Mouse (Mus musculus) adrenal gland (tissue): Measurements from ENCODE around the gene Ifi47.

Experiments
- intact Hi-C: fragments of 180-260 bp; cut with DNase I; formaldehyde crosslinking; loops from one replicate; pipeline ENCODE4 v1.15.1; 2025

Ifi47 gene

GRCm38 (mm10) chr11:49088990-49089652 lies 12.7 kb downstream of the Ifi47 start:
- intact Hi-C loops, result no loop called here

DNA sequence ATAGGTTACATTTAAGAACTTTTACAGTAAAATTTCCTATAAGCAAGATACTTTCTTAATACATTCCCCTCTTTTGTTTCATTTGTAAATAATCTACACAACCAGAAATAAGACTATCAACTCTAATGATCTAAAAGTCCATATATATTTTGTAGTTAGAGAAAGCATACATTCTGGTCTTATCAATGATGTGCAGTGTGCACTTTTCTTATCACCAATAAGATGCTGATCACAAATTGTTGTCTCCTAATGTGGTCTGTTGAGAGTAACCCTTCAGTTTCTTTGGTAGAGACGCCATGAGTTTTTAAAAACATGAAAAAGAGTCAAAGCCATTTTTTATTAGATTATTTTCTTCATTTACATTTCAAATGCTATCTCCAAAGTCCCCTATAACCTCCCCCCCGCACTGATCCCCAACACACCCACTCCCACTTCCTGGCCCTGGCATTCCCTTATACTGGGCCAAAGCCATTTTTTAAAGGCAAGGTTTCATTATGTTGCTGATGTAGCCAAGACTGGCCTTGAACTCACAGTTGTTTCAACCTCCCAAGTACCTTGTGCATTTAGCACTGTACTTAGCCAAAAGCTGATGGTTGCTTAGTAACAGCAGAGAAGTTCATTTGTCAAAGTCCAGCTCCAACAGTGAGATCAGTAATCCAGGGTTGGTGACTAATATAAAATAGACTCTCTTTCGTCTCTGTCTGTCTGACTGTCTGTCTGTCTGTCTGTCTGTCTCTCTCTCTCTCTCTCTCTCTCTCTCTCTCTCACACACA lies 13.5 kb downstream of the Ifi47 start:
- intact Hi-C loops, result no loop called here

GRCm38 (mm10) chr11:49090551-49090950 lies 14.2 kb downstream of the Ifi47 start:
- intact Hi-C loops, result no loop called here

GRCm38 (mm10) chr11:49091171-49091570 lies 14.8 kb downstream of the Ifi47 start:
- intact Hi-C loops, result no loop called here

DNA sequence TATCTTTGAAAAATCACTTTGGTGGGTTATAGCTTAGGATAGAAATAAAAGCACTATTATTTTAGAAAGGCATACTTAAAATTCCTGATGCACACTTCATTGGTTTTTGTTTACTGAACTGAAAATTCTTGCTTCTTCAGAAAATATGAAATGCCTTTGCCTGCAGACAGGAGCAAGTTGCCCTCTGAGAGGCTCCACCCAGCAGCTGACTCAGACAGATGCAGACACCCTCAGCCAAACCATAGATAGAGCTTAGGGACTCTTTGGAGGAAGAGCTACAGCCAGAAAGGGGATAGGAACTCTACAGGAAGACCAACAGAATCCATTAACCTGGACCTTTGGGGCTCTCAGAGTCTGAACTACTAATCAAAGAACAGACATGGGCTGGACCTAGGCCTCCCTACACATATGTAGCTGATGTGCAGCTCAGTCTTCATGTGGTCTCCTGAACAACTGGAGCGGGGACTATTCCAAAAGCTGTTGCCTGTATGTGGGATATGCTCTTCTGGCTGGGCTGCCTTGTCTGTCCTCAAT lies 15.7 kb downstream of the Ifi47 start:
- intact Hi-C loops, result no loop called here

DNA sequence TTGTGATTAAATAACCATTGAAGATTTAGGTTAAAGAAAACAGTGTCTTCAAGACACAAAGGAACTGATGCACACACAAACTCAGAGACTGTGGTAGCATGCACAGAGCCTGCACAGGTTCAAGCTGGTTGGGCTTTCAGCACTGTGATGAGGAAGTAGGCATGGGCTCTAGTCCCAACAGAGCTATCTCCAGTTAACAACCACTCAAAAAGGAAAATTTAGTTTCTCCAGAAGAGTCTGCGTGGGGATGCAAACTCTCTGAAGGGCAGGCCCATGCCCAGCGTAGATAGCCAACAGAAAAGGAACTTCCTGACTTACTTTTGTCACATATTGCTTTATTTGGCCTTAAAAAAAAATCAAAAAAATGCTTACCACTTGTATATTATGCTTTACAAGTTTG lies 16.4 kb downstream of the Ifi47 start:
- intact Hi-C loops, result no loop called here

GRCm38 (mm10) chr11:49093861-49094660 lies 17.7 kb downstream of the Ifi47 start:
- intact Hi-C loops, result no loop called here

DNA sequence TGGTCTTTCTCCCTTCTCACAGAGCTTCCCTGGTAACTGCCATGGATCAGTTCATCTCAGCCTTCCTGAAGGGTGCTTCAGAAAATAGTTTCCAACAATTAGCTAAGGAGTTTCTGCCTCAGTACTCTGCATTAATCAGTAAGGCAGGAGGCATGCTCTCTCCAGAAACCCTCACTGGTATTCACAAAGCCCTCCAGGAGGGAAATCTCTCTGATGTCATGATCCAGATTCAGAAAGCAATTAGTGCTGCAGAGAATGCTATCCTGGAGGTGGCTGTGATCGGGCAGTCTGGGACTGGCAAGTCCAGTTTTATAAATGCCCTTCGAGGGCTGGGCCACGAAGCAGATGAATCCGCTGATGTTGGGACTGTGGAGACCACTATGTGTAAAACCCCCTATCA lies 19.0 kb downstream of the Ifi47 start:
- intact Hi-C loops, result no loop called here

DNA sequence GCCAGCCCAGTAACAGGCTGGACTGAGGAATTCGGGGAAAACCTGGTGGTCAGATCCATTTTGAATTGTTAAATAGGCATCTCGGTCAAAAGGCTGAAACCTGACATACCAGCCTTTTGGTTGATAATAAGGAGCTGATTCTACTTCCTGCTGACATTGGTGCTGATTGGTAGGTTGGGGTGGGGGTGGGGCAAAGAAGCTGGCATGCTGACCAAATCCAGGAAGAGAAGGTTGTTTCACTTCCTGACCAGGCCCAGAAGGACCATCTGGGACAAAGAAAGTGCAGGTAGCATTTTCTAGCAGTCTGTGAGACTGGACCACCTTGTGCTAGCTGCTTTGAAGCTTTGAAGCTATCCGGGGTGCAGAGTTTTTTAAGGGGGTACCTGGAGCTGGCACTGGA lies 24.0 kb downstream of the Ifi47 start:
- intact Hi-C loops, result loop anchor here (5.0 kb wide), 1 partner anchor 308 kb away; no protein-coding TSS in a partner anchor

DNA sequence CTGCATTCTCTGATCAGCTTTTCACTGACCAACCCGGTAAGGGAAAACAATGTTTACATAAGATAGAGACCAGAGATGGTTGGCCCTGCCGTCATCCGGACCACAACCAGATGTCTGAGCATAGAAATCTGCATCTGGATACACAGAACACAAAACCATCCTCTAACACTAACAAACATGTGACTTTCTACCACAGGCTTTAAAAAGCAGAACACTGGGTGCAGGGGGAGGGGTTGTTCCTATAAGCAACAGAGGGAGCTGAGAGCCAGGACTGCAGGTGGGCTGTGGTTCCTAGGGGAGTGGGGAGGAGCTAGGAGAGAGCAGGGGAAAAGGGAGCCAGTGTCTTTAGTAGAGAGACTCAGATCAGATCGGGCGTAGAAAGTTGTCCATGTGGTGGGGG lies 25.1 kb downstream of the Ifi47 start:
- intact Hi-C loops, result loop anchor here (5.0 kb wide), 1 partner anchor 309 kb away; no protein-coding TSS in a partner anchor

DNA sequence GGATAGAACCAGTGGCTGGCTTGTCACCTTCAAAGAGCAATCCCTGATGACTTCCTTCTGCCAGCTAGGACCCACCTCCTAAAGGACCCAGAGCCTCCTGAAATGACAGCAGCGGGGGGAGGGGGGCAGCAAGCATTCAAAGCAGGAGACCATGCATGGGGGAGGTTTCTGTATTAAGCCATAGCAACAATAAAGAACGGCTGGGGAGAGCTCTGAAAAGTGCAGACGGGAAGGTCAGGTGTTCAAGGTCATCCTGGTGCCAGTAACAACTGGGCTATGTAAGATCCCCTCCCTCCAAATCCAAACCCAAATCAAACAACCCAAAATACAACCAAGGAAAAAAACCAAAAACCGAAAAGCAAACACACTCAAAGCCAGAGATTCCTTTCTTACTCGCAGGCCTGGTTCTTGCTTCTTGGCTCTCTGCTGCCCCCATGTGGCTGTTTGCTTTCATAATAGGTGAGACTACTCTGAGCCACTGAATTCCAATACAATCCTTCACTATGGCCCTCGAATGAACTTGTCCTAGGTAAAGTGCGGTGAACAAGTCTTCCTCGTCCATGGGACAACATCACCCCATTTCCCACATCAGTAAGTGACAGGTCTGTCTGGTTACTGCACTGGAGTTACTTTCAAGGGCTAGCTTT lies 26.8 kb downstream of the Ifi47 start:
- intact Hi-C loops, result loop anchor here (2.0 to 5.0 kb wide), 2 partner anchors 228 to 311 kb away; no protein-coding TSS in a partner anchor

DNA sequence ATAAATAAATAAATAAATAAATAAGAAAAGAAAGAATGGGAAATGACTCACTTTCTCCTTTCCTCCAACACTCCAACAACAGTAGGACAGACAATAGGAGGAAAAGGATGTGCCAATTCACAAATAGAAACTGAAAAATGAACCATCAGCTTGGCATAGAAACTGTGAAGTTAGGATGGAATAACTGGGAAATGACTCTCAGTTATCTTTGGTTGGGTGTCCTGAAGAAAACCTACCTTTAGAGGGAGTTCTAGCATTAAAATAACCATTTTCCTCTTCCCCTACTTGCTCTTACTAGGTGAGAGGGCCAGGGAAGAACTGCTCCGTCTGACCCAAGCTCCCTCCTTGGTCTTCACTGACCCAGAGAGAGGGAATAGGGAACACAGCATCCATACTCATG lies 29.4 kb downstream of the Ifi47 start:
- intact Hi-C loops, result loop anchor here (5.0 kb wide), 2 partner anchors 167 to 328 kb away; no protein-coding TSS in a partner anchor

DNA sequence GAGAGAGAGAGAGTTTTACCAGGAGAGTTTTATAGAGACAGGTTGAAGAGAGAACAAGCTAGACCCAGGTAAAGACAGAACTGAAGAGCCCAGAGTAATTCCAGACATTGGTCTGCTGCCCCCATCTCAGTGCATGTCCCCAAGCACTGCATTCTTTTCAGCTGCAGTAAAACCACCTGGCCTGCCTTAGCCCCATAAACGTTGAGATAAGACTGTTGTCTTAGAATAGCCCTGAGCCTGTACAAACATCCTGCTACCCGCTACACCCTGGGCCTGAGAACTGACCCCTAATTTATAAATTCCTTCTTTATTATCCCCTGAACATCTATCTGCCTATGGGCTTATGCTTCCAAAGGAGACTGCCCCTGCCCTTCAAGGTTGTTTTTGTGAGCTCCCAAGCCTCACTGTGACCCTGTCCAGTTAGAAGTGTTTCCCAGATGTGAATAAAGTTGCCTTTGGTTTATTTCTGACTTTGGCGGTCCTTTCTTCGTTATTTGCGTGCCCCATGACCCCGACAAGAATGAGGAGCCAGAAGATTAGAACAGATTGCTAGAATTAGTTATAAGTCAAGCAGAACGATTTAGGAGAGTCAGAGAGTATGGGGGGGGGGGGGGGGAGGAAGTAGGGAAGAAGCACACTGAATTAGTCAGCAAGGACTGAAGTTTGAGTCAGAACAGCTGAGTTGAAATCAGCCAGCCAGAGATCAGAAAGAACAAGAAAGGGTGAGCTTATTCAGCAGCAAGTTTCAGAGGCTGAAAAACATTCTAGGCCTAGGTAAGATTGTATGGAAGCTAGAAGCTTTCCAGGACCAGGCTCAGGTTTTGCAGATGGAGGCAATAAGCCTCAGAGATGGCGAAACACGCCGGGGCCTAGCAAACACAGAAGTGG lies 31.5 kb downstream of the Ifi47 start:
- intact Hi-C loops, result loop anchor here (5.0 kb wide), 2 partner anchors 164 to 331 kb away; no protein-coding TSS in a partner anchor

DNA sequence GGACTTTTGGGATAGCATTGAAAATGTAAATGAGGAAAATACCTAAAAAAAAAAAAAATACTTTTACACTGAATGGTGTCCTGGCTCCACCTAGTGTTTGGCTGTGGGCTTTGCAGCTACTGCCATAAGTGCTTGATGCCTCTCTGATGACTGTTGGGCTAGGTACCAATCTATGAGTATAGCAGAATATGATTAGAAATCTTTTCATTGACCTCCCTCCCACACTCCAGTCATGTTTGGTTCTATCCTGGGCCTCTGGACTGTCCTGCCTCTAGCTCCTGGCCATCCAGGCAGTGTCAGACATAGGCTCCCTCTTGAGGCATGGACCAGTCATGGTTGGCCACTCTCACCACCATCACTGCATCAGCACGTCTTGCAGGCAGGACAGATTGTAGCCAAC lies 32.4 kb downstream of the Ifi47 start:
- intact Hi-C loops, result loop anchor here (5.0 kb wide), 2 partner anchors 163 to 332 kb away; no protein-coding TSS in a partner anchor

- intact Hi-C loops, result no loop called here
These were observed 34.6 kb downstream of the Ifi47 start for GRCm38 (mm10) chr11:49111000-49111399.

GRCm38 (mm10) chr11:49112624-49113219 lies 36.3 kb downstream of the Ifi47 start:
- intact Hi-C loops, result no loop called here

GRCm38 (mm10) chr11:49114158-49114557 lies 37.8 kb downstream of the Ifi47 start:
- intact Hi-C loops, result no loop called here

DNA sequence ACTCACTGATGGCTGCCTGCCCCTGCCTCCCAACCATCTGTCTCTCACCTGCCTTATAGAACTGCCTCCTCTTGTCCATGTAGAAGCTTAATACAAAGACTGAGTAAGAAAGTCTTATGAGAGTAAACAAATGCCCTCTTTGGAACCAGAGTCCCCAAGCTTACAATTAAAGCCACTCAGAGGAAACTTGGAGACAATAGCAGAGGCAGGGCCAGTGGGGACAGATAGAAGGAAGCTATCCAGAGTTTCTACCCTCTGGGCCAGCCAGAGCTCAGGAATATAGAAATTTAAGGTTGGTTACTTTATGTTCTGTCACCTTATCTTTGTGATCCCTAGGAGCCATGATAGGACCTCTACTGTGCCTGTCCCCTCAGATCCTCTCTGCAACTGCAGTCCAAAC lies 38.4 kb downstream of the Ifi47 start, which contains the start of gene Olfr1396:
Gene Olfr1396 (minus strand): TSS at position 101 of the 400 bp plus-strand sequence.
- intact Hi-C loops, result no loop called here

DNA sequence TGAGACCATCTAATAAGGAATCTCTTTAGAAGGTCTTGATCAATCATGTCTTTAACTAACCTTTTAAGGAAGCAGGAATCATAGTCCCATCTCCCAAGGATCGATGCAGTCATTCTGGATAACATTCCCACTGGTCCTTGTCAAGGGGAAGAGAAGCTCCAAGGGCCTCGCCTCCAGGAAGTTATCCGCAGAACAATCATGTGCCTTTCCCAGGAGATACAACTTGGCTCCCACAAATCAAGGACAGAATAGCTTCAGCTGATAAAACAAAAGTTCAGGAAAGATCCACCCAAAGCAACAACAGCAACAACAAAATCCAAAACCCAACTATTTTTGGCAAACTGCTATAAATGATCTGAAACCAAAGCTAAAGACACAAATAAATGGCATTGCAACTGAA lies 43.2 kb downstream of the Ifi47 start:
- intact Hi-C loops, result no loop called here
